Mouse (Mus musculus) kidney, postnatal 0 days (tissue): ENCODE results near the gene Trabd2b. TPM values are rescaled to one million over a fixed set of nuclear protein-coding genes. Genes with fewer than 3 reads are reported as not detected.
A peak's percentile ranks its signal among the peaks of the same experiment; 100 is the strongest.

ENCODE experiments used
- ATAC-seq: fragments of 200-750 bp; cut with Nextera tagmentation; replicated peaks from 2 replicates; pipeline ENCODE4 v1.8.0; 2017; ENCODE audit warnings: low read depth, moderate number of reproducible peaks, moderate TSS enrichment, moderate library complexity; ENCODE audit not compliant: low FRiP score
- DNase-seq: peaks from one replicate; pipeline ENCODE4 v3.0.0-alpha.2; 2016; ENCODE audit warnings: low spot score
- H3K27ac ChIP-seq: fragments of 300-500 bp; sonication (generic); 2 replicates; pipeline ENCODE4 v1.5.1; 2014; ENCODE audit warnings: mild to moderate bottlenecking
- H3K27me3 ChIP-seq: fragments of 300-500 bp; sonication (generic); 2 replicates; pipeline ENCODE4 v1.6.1; 2014; ENCODE audit warnings: low read length, mixed read lengths; ENCODE audit not compliant: insufficient read depth
- H3K36me3 ChIP-seq: fragments of 300-500 bp; sonication (generic); 2 replicates; pipeline ENCODE4 v1.6.1; 2014; ENCODE audit warnings: low read length, mixed read lengths; ENCODE audit not compliant: insufficient read depth
- H3K4me1 ChIP-seq: fragments of 300-500 bp; sonication (generic); replicated peaks from 2 replicates; pipeline ENCODE4 v1.6.1; 2014; ENCODE audit warnings: antibody characterized with exemption, low read length, mixed read lengths; ENCODE audit not compliant: insufficient read depth
- H3K4me2 ChIP-seq: fragments of 300-500 bp; sonication (generic); 2 replicates; pipeline ENCODE4 v1.6.1; 2014; ENCODE audit warnings: mild to moderate bottlenecking, low read length, moderate library complexity, mixed read lengths
- H3K4me3 ChIP-seq: fragments of 300-500 bp; sonication (generic); replicated peaks from 2 replicates; pipeline ENCODE4 v1.5.1; 2014; ENCODE audit warnings: low read depth, low read length
- H3K9ac ChIP-seq: fragments of 300-500 bp; sonication (generic); 2 replicates; pipeline ENCODE4 v1.6.1; 2014; ENCODE audit warnings: low read depth, low read length
- H3K9me3 ChIP-seq: fragments of 300-500 bp; sonication (generic); replicated peaks from 2 replicates; pipeline ENCODE4 v1.6.1; 2016; ENCODE audit warnings: low read length, inconsistent platforms, mixed read lengths
- CTCF ChIP-seq: IDR thresholded peaks from 2 replicates; pipeline ENCODE4 v1.5.1; 2016; ENCODE audit warnings: antibody characterized with exemption, low read depth, mild to moderate bottlenecking, moderate library complexity
- WGBS: fragments of 180-500 bp; shearing (Covaris S2); extraction: QIAGEN DNeasy Blood & Tissue Kit; methylation state at CpG from one replicate; pipeline ENCODE4 v1.1.7; 2014; 5-methylcytosine and 5-hydroxymethylcytosine counted together
- polyA plus RNA-seq: library from polyadenylated mRNA; unstranded; fragments of >200 nt; fragmentation: Nextera tagmentation; extraction: Ambion mirVana; gene quantifications from 2 replicates; pipeline ENCODE4 v1.2.1, GENCODE M21; 2015

Trabd2b gene
- polyA plus RNA-seq, 1 experiment from 2014 or later: 5.2 TPM

DNA sequence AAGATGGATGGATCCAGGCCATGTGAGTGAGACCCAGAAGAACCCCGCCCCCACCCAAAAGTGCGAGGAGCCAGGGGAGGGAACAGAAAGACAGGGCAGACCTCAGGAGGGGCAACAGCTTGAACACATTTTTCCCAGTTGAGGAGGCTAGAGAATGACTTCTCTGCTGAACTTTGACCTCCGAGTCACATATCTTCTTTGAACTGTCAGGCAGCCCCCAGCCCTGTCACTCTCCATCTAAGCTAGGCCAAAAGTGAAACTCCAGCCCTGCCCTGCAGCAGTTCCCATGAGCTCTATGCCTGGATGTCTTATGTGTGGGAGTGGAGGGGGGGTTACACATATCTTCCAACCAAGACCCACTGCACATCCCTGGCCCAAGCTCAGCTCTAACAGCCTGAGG, 244.5 kb downstream of the Trabd2b start:
- Histone ChIP-seq H3K4me2 (no peak overlapping the region), H3K36me3 (no peaks in the 10 kb centered on the region), H3K9me3 (no peaks in the 10 kb centered on the region), H3K27ac (no peak overlapping the region), H3K4me3 (no peak overlapping the region), H3K27me3 (peaks cover 3% of the 10 kb centered on the region; the same call in 1 of the 2 replicates), H3K9ac (no peak overlapping the region), H3K4me1 (peaks cover 7% of the 10 kb centered on the region; the same call in 1 of the 2 replicates)
- DNase-seq (peak; percentile 76), ATAC-seq (peak; percentile 81)
- TF ChIP-seq CTCF: no peak
- 34% methylated on average over 3 of the region's 3 CpGs for WGBS

DNA sequence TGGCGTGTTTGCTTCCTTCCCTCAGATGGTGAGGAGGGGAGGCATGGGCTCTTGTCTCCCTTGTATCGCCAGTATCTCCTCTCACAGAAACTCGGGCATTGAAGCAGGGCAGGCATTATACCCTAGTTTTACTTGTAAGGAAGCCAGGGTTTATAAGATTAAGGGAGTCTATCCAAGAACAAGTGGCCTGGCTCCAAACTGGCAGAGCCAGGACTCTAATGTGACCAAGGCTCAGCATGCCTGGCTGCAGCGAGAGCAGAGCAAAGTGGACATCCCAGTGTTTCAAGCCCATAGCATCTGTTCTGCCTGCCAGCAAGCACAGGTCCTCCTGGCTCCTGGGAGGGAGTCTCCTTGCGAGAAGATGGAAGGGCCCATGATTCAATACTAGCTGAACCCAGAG, 245.1 kb downstream of the Trabd2b start:
- DNase-seq: no peak

DNA sequence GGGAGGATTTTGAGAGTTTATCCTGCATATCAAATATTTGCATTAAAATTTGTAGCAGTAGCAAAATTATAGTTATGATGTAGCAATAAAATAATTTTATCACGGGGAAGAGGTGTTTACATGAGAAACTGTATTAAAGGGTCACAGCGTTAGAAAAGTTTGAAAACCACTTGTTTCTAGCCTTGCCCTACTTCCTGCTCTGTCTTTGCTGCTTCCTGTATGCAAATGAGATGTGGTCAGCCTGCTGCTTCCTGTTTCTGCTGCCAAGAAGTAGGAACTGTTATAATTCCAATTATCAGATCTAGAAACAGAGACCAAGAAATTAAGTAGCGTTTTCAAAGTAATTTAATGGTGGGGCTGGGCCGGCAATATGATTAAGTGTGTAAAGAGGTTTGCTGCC, 245.9 kb downstream of the Trabd2b start:
- no peak overlapping the region for H3K27ac ChIP-seq
- H3K4me1 ChIP-seq: peaks cover 7% of the 10 kb centered on the region; the same call in 1 of the 2 replicates
- H3K9me3 ChIP-seq: no peaks in the 10 kb centered on the region
- H3K9ac ChIP-seq: no peak overlapping the region
- H3K27me3 ChIP-seq: peaks cover 3% of the 10 kb centered on the region; the same call in 1 of the 2 replicates
- no peak overlapping the region for H3K4me3 ChIP-seq
- no peak overlapping the region for H3K4me2 ChIP-seq
- ATAC-seq (no peak), DNase-seq (no peak)
- WGBS: 80% methylated on average over 4 of the region's 4 CpGs
- no peak for TF ChIP-seq CTCF
- H3K36me3 ChIP-seq: no peaks in the 10 kb centered on the region

More for the DNA sequence above, 245.1 kb downstream of the Trabd2b start:
- ATAC-seq: no peak
- 63% methylated on average over 5 of the region's 5 CpGs for WGBS
- Histone ChIP-seq H3K9ac (no peak overlapping the region), H3K27me3 (peaks cover 3% of the 10 kb centered on the region; the same call in 1 of the 2 replicates), H3K4me2 (no peak overlapping the region), H3K9me3 (no peaks in the 10 kb centered on the region), H3K27ac (no peak overlapping the region), H3K36me3 (no peaks in the 10 kb centered on the region), H3K4me3 (no peak overlapping the region), H3K4me1 (peaks cover 7% of the 10 kb centered on the region; the same call in 1 of the 2 replicates)
- TF ChIP-seq CTCF: no peak

DNA sequence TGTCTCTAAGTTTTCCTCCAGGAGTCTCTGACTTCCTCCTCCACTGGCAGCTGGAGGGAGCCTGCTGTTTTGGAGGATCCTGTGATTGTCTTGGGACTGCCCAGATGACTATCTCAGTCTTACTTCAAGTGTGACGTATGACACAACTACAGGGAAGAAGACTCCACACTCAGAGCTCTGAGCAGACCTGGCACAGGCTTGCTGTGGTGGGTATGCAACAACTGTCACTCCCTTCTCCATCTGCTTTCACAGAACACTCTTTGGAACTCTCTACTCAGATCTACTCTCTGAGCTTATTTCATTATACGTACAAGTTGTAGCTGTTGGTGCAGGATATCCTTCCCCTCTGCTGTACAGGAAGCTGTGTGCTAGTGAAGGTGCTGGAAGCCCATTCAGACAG, 251.4 kb downstream of the Trabd2b start:
- TF ChIP-seq CTCF: no peak
- Histone ChIP-seq H3K9ac (no peak overlapping the region), H3K4me2 (no peak overlapping the region), H3K27ac (no peak overlapping the region), H3K36me3 (no peaks in the 10 kb centered on the region), H3K9me3 (no peaks in the 10 kb centered on the region), H3K27me3 (no peaks in the 10 kb centered on the region), H3K4me3 (no peak overlapping the region), H3K4me1 (no peaks in the 10 kb centered on the region; the same call in 1 of the 2 replicates)
- no peak for DNase-seq
- 68% methylated on average over 2 of the region's 2 CpGs for WGBS
- no peak for ATAC-seq

DNA sequence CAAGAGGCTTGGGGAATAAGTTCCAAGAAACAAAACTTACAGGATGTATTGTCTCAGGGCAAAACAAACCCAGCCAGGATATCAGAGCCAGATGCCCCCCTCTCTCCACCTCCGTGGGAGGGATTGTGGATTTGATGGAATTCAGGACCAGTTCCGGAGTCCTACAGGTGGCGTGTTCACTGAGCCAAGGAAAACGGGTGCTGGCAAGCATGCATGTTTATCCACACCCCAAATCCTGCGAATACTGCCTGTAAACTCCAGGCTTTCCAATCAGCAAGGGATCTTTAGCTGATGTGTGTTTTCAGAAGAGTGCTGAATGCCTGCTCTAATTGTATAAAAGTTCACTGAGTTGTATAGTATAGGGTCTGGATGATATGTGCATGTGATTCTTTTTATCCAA, 253.4 kb downstream of the Trabd2b start:
- TF ChIP-seq CTCF: 0 out of 2 replicates have a peak, but pooled peaks have one; percentile 3
- Histone ChIP-seq H3K27me3 (no peaks in the 10 kb centered on the region), H3K27ac (no peak overlapping the region), H3K9ac (no peak overlapping the region), H3K4me1 (no peaks in the 10 kb centered on the region; the same call in 1 of the 2 replicates), H3K4me2 (no peak overlapping the region), H3K36me3 (no peaks in the 10 kb centered on the region), H3K9me3 (no peaks in the 10 kb centered on the region), H3K4me3 (no peak overlapping the region)
- DNase-seq (no peak), ATAC-seq (no peak)
- WGBS: 15% methylated on average over 5 of the region's 5 CpGs

DNA sequence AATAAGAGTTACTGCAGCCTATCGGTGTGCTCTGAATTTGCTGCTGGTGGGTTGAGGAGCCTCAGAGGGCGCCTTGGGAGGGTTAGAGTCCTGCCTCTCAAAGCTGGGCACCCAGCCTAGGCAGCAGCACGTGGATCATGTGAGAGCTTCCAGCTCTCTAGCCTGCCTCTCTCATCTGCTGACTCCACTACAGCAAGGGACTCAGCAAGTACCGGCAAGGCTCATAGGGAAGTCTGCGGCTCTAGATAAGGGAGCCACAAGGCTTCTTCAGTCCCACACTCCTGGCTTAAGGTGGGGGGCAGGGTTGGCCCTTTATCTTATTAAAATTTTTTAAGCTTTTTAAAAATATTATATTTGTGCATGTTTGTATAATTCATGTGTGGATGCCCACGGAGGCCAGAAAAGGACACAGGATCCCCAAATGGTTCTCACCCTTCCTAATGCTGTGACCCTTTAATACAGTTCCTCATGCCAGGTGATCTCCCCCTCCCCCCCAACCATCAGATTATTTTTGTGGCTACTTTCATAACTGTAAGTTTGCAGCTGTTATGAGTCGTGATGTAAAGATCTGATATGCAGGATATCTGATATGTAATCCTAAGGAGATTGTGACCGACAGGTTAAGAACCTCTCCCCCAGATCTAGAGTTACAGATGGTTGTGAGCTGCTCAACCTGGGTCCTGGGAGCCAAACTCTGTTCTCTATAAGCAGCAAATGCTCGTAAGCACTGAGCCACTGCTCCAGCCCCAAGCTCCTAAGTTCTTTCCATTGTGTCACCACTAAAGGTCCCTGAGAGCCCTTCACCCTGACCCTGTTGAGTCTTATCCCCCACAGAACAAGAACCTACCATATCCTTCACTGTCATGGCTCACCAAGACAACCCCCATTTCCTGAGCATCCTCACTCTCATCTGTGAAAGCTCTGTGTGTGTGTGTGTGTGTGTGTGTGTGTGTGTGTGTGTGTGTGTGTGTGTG, 257.8 kb downstream of the Trabd2b start:
- Histone ChIP-seq H3K36me3 (no peaks in the 10 kb centered on the region), H3K9ac (no peak overlapping the region), H3K4me2 (no peak overlapping the region), H3K27ac (no peak overlapping the region), H3K9me3 (no peaks in the 10 kb centered on the region), H3K27me3 (peaks cover 6% of the 10 kb centered on the region; the same call in 1 of the 2 replicates), H3K4me1 (peaks cover 9% of the 10 kb centered on the region; the same call in 1 of the 2 replicates), H3K4me3 (no peak overlapping the region)
- DNase-seq (no peak), ATAC-seq (no peak)
- TF ChIP-seq CTCF: no peak
- WGBS: 74% methylated on average over 9 of the region's 9 CpGs

Other genes starting within 250 kb of the Trabd2b start
- not detected in 2 replicates for gene Skint11, start 243.3 kb upstream of the Trabd2b start, polyA plus RNA-seq